Mouse (Mus musculus) Muller cell, postnatal 12 days (primary cell): Measurements from ENCODE around the gene Arl3.

ENCODE experiments used
- DNase-seq: peaks from one replicate; pipeline ENCODE4 v3.0.0-alpha.2; 2015; ENCODE audit errors: inconsistent ontology term

The Arl3 gene

GRCm38 (mm10) chr19:46500581-46501341 lies 72.2 kb downstream of the Arl3 start:
- no peak for DNase-seq

DNA sequence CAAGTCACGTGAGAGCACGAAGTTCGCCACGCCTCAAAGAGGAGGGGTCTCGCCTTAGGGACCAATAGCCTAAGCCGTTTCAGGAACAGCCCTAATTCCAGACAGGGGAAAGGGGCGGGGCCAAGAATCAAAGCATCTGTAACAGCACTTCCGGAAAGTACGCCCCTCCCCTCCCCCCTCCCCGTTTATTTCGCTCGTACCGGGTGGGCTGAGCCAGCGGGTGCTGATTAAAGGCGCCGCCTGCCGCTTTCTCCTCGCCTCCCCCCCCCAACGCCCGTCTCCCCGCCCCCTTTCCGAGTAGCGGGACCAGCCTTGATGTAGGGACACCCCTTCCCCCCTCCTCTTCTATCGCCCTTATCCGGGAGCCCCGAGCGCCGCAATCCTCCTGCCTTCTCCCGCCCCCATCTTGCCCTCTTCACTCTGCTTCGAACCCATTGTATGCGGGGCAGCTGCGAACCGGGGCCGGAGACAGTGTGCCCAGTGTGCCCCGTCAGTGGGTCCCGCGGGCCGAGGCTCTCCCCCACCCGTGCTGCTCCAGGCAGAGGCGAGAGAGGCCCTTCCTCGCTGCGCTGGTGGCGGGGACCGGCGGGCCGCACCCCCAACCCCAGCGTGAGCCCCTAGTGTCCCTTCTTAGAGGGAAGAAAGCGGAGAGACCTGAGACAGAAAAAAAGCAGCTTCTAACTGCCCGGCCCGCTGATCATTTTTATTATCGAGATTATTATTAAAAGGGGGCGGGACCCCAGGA lies 73.0 kb downstream of the Arl3 start:
- DNase-seq = peak; percentile 100

DNA sequence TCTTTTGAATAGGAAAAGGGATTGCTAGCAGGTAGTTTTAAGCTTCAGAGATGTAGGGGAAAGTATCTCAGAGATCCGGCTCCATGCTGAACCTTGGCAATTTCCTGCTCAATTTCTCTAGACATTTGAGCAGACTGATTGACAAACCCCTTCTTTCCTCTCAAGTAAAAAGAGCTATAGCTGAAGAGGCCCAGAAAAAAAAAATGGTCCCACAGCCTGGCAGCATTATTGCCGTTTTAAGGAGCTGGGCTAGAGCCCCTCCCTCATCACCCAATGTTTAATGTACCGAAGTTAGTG lies 73.5 kb downstream of the Arl3 start:
- DNase-seq = no peak

- DNase-seq = no peak
These were observed 75.8 kb downstream of the Arl3 start for GRCm38 (mm10) chr19:46497230-46497629.

DNA sequence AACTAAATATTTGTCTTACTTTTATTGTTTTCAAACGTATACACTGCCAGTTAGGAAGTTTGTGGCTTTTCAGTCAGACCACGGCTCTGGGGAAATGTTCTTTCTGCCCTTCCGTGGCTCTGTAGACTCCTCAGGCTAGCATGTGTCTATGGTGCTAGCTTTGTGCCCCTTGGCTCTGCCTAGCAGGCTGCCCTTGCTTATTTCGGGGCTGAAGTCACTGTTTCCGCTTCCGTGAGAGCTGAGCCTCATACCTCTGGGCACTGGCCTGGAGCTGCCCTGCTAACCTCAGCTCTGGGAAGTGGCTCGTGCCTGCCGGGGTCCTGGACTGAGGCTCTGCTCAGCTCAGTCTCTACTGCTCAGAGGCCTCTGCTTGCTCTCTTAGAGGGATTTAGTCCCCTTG lies 77.9 kb downstream of the Arl3 start:
- no peak for DNase-seq

GRCm38 (mm10) chr19:46490634-46491033 lies 82.4 kb downstream of the Arl3 start:
- DNase-seq = peak; percentile 79

GRCm38 (mm10) chr19:46489448-46489847 lies 83.5 kb downstream of the Arl3 start:
- no peak for DNase-seq

DNA sequence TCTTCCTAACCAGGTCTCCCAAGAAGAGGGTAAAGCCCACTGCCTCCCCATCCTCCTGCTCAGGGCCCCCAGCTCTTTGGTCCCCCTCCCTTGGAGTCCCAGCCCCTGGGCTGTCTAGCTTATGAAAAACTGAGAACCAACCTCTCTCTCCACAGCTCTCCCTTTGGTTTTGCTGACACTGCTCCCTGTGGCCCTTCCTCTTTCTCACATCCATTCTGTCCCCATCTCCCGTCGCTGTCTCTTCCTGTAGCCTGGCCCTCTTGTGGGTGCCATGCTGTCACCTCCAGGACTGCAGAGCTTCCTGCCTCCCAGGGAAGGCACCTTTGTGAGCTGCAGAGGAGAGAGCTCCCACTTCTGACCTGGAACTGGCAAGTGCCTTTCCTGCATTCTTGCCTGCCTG lies 86.3 kb downstream of the Arl3 start:
- no peak for DNase-seq

GRCm38 (mm10) chr19:46485847-46486246 lies 87.2 kb downstream of the Arl3 start:
- DNase-seq = no peak

GRCm38 (mm10) chr19:46484518-46484917 lies 88.5 kb downstream of the Arl3 start:
- DNase-seq = peak; percentile 88

DNA sequence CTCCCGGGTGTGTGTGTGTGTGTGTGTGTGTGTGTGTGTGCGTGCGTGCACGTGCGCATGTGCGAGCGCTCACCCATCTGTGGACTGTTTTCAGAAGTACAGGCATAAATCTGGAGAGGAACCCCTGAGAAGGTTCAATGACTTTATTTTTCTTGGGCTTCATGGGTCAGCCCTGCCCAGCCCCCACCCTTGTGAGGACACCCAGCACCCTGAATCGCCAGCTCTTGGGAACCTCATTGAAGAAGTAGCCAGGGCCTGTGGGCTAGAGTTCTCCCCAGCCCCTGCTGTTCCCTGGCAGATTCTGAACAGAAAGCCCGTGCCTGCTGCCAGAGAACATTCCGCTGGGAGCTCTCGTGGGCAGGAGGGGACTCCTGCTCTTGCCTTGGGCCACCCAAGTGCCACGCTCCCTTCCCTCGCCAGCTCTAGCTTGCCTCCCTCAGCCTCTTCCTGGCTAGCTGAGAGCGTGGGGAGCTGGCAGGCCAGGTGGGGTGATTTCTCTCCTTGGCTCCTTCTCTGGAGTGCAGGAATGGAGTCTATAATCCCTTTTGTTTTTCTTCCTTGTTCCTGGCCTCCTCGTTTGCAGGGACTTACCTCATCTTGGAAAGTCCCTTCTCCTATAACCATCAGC lies 89.2 kb downstream of the Arl3 start:
- peak; percentile 87 for DNase-seq

DNA sequence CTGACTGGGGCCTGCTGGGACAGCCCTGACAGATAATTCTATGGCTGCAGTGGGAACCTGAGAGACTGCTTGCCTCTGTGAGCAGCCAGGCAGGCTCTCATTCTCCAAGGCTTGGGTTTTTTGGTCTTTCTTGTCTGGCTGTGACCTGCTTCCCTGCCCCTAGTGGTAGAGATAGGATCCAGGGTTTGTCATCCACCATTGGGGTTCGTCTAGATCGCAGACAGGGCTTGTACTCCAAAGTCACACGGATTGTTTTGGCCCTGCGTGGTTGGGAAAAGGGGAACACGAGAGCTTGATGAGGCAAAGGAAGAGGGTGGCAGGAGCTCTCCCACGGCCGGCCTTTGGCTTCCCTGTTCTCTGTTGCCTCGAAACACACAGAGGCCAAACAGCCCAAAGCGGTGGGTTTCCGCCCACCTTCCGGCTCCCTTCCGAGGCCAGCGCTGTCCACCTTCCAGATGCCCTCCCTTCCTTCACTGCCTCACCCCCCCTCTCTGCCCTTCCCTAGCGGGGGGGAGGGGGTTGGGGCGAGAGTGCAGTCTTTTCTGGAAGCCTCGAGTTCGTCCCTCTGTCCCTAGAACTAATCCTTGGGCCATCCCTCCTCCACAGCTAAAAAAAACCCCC lies 90.0 kb downstream of the Arl3 start:
- peak; percentile 46 for DNase-seq

DNA sequence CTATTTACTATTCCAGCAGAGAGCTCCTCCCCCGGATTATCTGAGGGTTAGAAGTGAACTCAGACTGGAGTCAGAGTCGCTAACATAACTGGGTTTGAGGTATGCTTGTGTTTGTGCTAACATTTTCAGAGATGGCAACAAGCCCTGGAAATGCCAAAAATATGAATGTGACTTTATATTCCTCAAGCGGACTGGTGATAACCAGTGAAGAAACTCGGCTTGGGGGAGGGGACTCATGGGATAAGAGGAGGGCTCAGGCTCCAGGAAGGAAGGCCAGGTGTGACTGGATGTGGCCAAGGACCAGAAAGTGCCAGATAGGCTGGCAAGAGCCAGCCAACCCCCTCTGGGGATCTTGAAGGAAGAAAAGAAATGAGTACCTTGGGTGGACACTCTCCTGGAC lies 91.2 kb downstream of the Arl3 start:
- peak; percentile 40 for DNase-seq

- DNase-seq = no peak
These were observed 91.6 kb downstream of the Arl3 start for GRCm38 (mm10) chr19:46481352-46481751.
